Mouse (Mus musculus): ENCODE data around the gene Olfr1443.

GRCm38 (mm10) chr19:12638049-12638448 is 39.9 kb upstream of the Olfr1443 start:
- TF ChIP-seq POLR2A (IDR thresholded peaks at IDR 0.05; ENCODE audit: borderline replicate concordance, extremely low read depth, low read depth, low read length) (no peak), CTCF (IDR thresholded peaks at IDR 0.05; ENCODE audit: insufficient read depth, low read length) (no peak)

All from lung, adult 2 months (tissue).